Mouse (Mus musculus) liver, embryonic 14.5 days (tissue): ENCODE measurements around the gene Nfam1. TPM values are rescaled to one million over a fixed set of nuclear protein-coding genes. Genes with fewer than 3 reads are reported as not detected.

Source experiments
- ATAC-seq: fragments of 200-750 bp; cut with Nextera tagmentation; 2 replicates; pipeline ENCODE4 v1.8.0; 2017; ENCODE audit warnings: moderate number of reproducible peaks, mild to moderate bottlenecking, moderate library complexity; ENCODE audit not compliant: insufficient read depth
- DNase-seq, 3 experiments: peaks; one replicate each; pipeline ENCODE4 v3.0.0-alpha.2; 2012 to 2013; ENCODE audit warnings: low read depth in 3 of 3, low spot score in 3 of 3
- H3K27ac ChIP-seq: fragments of 300-500 bp; sonication (generic); 2 replicates; pipeline ENCODE4 v1.5.1; 2014; ENCODE audit warnings: moderate library complexity, mild to moderate bottlenecking, control low read depth, inconsistent platforms
- H3K27me3 ChIP-seq: fragments of 300-500 bp; sonication (generic); 2 replicates; pipeline ENCODE4 v1.6.1; 2014; ENCODE audit warnings: mild to moderate bottlenecking, low read length, moderate library complexity; ENCODE audit not compliant: control insufficient read depth, insufficient read depth
- H3K36me3 ChIP-seq: fragments of 300-500 bp; sonication (generic); replicated peaks from 2 replicates; pipeline ENCODE4 v1.6.1; 2014; ENCODE audit warnings: low read depth; ENCODE audit not compliant: control insufficient read depth, insufficient read depth
- H3K4me1 ChIP-seq, 2 experiments: fragments of 200-500 bp in 1 of 2; fragments of 300-500 bp in 1 of 2; sonication (generic) in 1 of 2; replicated peaks; 2 replicates each; pipeline ENCODE4 v1.6.1; 2012 to 2014; ENCODE audit warnings: antibody characterized with exemption in 1 of 2, inconsistent platforms in 1 of 2, low read length in 1 of 2; ENCODE audit not compliant: control insufficient read depth in 2 of 2, insufficient read depth in 2 of 2
- H3K4me2 ChIP-seq: fragments of 300-500 bp; sonication (generic); 2 replicates; pipeline ENCODE4 v1.6.1; 2014; ENCODE audit warnings: low read depth, mild to moderate bottlenecking, control low read depth, moderate library complexity
- H3K4me3 ChIP-seq, 2 experiments: fragments of 200-500 bp in 1 of 2; fragments of 300-500 bp in 1 of 2; sonication (generic) in 1 of 2; 2 replicates each; pipeline ENCODE4 v1.5.1; 2012 to 2014; ENCODE audit warnings: low read depth in 2 of 2, low read length in 2 of 2, mild to moderate bottlenecking in 2 of 2, control low read depth in 1 of 2, inconsistent platforms in 1 of 2, moderate library complexity in 1 of 2; ENCODE audit not compliant: insufficient read depth in 1 of 2
- H3K9ac ChIP-seq: fragments of 300-500 bp; sonication (generic); replicated peaks from 2 replicates; pipeline ENCODE4 v1.6.1; 2014; ENCODE audit warnings: mild to moderate bottlenecking, control low read depth, moderate library complexity
- H3K9me3 ChIP-seq: fragments of 300-500 bp; sonication (generic); 2 replicates; pipeline ENCODE4 v1.6.1; 2016; ENCODE audit warnings: low read length, mixed read lengths; ENCODE audit not compliant: control insufficient read depth
- CTCF ChIP-seq: IDR thresholded peaks from 2 replicates; pipeline ENCODE4 v1.5.1; 2016; ENCODE audit warnings: antibody characterized with exemption, low read depth, control low read depth
- EP300 ChIP-seq: IDR thresholded peaks from 2 replicates; pipeline ENCODE4 v1.6.1; 2016; ENCODE audit warnings: antibody characterized with exemption, low read depth
- WGBS: fragments of 180-500 bp; shearing (Covaris S2); extraction: QIAGEN DNeasy Blood & Tissue Kit; methylation state at CpG from one replicate; pipeline ENCODE4 v1.1.7; 2014; ENCODE audit not compliant: insufficient replicate concordance; 5-methylcytosine and 5-hydroxymethylcytosine counted together
- polyA plus RNA-seq, 2 experiments: library from polyadenylated mRNA; depleted of rRNA in 1 of 2; stranded (reverse) in 1 of 2; unstranded in 1 of 2; fragments of >200 nt; fragmentation: Nextera tagmentation in 1 of 2; extraction: Ambion mirVana in 1 of 2; gene quantifications; 2 replicates each; pipeline versions ENCODE4 v1.2.1 to v1.2.3; 2012 to 2014

The Nfam1 gene
- polyA plus RNA-seq (2012; rRNA removed) (3.6 TPM in 2 replicates), polyA plus RNA-seq (2014; fragmentation: Nextera tagmentation; extraction: Ambion mirVana) (5.0 and 5.9 TPM in 2 replicates)

DNA sequence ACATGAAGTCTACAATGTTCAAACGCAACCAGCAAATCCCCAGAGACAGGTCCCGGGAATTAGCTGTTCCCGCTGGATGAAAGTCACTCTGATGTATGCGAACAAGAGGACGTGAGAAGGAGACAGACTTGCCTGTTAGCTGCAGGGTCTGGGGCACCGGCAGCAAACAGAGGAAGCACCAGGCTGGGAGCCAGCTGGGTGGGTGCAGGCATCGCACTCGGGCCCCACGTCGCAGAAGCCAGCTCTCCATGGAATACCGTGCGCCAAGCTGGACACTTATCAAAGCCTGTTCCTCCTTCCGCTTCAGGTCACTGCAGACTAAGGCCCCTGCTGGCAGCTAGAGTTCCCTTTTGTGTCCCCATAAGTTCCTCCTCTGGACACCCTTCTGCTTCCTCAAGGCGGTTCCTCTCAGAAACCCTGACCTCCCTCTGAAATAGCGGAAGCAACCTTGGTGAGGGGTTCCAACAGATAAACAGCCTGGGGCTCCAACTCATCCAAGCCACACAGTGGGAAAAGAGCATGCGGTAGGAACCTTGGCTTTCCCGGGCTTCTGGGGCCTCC, at the start of gene Nfam1:
Gene Nfam1, minus strand, starts transcription at position 326 of the 561 bp plus-strand sequence.
- Histone ChIP-seq H3K27ac (no peak within 1 kb of the TSS), H3K27me3 (no peaks in the 10 kb centered on the region), H3K4me3 (peak within 1 kb of the TSS; percentile 34 to 52), H3K4me1 (peaks cover 0 to 2% of the 10 kb centered on the region in 2 experiments; a peak in 1 of 4 replicates), H3K9ac (no peak within 1 kb of the TSS; the same call in 1 of the 2 replicates), H3K9me3 (no peaks in the 10 kb centered on the region), H3K4me2 (peak within 1 kb of the TSS; percentile 8), H3K36me3 (no peaks in the 10 kb centered on the region)
- ATAC-seq (no peak), DNase-seq (no peak)
- 9% methylated on average over 17 of the region's 17 CpGs for WGBS
- 0 out of 2 replicates have a peak, but pooled peaks have one; percentile 9 for TF ChIP-seq CTCF
- TF ChIP-seq EP300: no peak

DNA sequence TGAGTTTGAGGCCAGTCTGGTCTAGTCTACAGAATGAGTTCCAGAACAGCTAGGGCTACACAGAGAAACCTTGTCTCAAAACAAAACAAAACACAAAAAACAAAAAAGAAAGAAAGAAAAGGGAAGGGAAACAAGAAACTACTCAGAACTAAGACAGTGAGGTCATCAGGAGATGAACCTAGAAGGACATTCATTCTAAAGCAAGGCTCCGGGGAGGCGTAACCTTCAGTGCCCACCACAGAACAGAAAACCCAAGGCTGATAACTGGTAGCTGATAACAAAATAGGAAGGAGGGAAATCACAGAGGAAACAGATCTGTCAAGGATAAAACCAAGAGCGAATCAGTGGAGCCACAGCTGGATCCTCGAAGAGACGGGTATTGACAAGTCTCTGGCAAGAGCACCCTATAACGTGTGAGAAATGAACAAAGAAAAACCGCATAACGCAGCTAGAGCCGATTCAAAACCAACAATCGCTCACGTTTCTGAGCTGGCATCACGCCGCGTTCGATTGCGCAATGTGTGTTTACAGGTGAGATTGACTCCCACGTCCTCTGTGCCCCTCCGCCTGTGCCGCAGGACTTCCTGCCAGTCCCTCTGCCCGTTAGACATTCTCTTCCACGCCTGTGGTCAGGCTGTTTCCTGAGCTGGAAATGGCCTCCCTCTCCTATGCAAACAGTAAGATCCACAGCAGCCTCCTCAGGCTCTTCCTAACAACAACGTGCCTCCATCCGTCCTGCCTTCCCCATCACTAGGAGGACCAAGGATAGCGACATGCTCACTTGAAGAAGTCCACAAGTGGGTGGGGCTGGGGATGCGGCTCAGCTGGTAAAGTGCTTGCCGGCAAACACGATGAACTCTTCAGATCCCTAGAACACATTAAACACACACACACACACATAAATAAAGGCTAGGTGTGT, 42.8 kb upstream of the Nfam1 start:
- Histone ChIP-seq H3K9ac (no peak overlapping the region), H3K4me3 (no peak overlapping the region), H3K27ac (no peak overlapping the region), H3K27me3 (peaks cover 12% of the 10 kb centered on the region), H3K4me1 (no peaks in the 10 kb centered on the region), H3K36me3 (no peaks in the 10 kb centered on the region), H3K4me2 (peak overlapping the region; percentile 6; the same call in 1 of the 2 replicates), H3K9me3 (no peaks in the 10 kb centered on the region)
- no peak for ATAC-seq
- TF ChIP-seq CTCF (no peak), EP300 (no peak)
- DNase-seq: no peak
- WGBS: 10% methylated on average over 27 of the region's 27 CpGs

DNA sequence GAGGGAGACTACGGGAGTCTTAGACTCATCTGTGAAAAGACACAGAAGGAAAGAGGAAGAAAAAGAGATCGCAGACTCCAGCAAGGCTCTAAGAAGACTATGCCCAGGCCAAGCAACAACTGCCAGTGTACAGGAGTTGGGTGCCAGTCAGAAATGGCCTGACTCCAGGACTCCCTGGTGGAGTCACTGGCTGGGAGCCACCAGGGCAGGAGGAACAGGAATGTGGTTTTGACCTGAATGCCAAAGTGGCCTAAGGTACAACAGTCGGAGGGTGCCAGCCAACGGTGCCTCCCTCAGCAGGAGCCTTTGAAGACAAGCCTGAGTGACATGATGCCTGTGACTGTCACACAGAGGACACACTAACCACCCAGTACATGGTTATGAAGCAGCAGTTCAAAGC, 41.1 kb upstream of the Nfam1 start:
- WGBS: 62% methylated on average over 4 of the region's 4 CpGs
- TF ChIP-seq CTCF: no peak

DNA sequence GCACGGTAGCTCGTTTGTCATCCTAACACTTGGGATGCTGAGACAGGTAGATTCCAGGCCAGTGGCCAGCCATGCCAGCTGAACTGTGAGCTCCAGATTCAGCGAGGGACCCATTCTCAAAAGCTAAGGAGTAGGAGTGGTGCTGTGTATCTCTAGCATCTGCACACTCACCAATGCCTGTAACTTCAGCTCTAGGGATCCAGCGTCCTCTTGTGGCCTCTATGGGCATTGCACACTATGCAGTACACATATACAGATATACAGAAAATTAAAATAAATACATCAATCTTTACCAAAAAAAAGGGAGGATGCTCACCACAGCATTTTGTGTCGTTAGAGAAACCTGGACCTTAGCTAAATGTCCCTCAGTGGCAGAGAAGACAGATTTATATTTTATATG, 38.6 kb upstream of the Nfam1 start:
- WGBS: 65% methylated on average over 5 of the region's 5 CpGs
- Histone ChIP-seq H3K9ac (no peak overlapping the region), H3K4me3 (no peak overlapping the region), H3K9me3 (no peaks in the 10 kb centered on the region), H3K27ac (no peak overlapping the region), H3K27me3 (peaks cover 8% of the 10 kb centered on the region), H3K4me2 (no peak overlapping the region), H3K4me1 (no peaks in the 10 kb centered on the region), H3K36me3 (no peaks in the 10 kb centered on the region)
- TF ChIP-seq CTCF (peak; percentile 49), EP300 (no peak)
- ATAC-seq (no peak), DNase-seq (no peak)

More for the DNA sequence above, 41.1 kb upstream of the Nfam1 start:
- Histone ChIP-seq H3K4me3 (no peak overlapping the region), H3K27me3 (peaks cover 12% of the 10 kb centered on the region), H3K27ac (no peak overlapping the region), H3K4me1 (no peaks in the 10 kb centered on the region), H3K36me3 (no peaks in the 10 kb centered on the region), H3K9ac (no peak overlapping the region), H3K4me2 (no peak overlapping the region), H3K9me3 (no peaks in the 10 kb centered on the region)
- DNase-seq (no peak), ATAC-seq (no peak)

DNA sequence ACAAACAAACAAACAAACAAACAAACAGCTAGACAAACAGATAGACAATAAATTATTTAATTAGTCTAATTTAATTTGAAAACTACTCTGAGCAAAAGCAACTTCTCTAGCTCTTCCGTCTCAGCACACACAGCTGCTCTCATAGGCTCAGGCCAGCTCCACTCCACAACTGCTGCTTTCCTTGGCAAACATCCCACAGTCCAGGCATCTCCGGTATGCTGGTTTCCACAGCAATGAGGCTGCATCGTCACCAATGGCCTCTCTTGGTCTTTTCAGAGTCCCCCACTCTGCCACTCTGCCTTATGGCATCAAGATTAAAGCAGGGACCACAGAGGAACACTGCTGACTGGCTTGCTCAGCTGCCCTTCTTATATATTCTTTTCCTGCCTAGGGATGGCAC, 37.8 kb upstream of the Nfam1 start:
- H3K36me3 ChIP-seq: no peaks in the 10 kb centered on the region
- H3K4me3 ChIP-seq: no peak overlapping the region
- H3K4me1 ChIP-seq: no peaks in the 10 kb centered on the region
- peaks cover under 1% of the 10 kb centered on the region; the same call in 1 of the 2 replicates for H3K27me3 ChIP-seq
- no peak for TF ChIP-seq EP300
- no peak for TF ChIP-seq CTCF
- H3K27ac ChIP-seq: no peak overlapping the region
- H3K9me3 ChIP-seq: no peaks in the 10 kb centered on the region
- H3K4me2 ChIP-seq: no peak overlapping the region
- 74% methylated on average over 3 of the region's 3 CpGs for whole genome bisulfite sequencing
- no peak overlapping the region for H3K9ac ChIP-seq
- ATAC-seq (no peak), DNase-seq (no peak)
